Mouse (Mus musculus): ENCODE data around the gene Gprc5b.

DNA sequence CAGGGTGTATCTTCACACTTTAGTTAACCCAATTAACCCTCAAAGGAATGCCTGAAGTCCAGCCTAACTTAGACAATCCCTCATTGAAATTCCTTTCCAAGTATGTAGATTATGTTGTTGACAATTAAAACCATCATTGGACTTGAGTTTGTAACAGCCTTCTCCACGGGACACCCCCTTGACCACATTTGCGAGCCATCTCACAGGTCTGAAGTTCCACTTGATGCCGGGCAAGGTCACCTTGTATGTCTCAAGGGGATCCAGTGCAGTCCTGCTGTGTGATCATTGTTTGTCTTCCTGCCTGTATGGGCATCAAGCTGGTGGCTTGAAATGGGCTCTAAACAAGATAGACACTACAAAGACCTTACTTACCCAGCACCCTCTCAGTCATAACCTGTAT, 26.1 kb downstream of the Gprc5b start:
- TF ChIP-seq EP300 (IDR thresholded peaks at IDR 0.05; ENCODE audit: low read length) (no peak), CTCF (conservative IDR thresholded peaks at IDR 0.05 in 1 of 2, IDR thresholded peaks at IDR 0.05 in 1 of 2; ENCODE audit: low read depth in 2 of 2, low read length in 2 of 2) (no peak), ZKSCAN1 (IDR thresholded peaks at IDR 0.05; ENCODE audit: borderline replicate concordance, low read depth, low read length) (no peak)
